Mouse (Mus musculus): Measurements from ENCODE around the gene Ano4. TPM values are rescaled to one million over a fixed set of nuclear protein-coding genes. Genes with fewer than 3 reads are reported as not detected.

The Ano4 gene
- polyA plus RNA-seq (2012; rRNA removed) = 0.20 TPM in 1 of 2 replicates, not detected in the other

GRCm38 (mm10) chr10:89344491-89345195 lies at the start of gene Ano4:
Gene Ano4 (minus strand): TSS chr10:89344762.

Other genes with a start within 250 kb of the Ano4 start
- 0.19 and 0.34 TPM in 2 replicates for gene Gas2l3, start 99.2 kb upstream of the Ano4 start, polyA plus RNA-seq (2012; rRNA removed)
- 1.2 and 1.4 TPM in 2 replicates for gene Nr1h4, start 188.8 kb upstream of the Ano4 start, polyA plus RNA-seq (2012; rRNA removed)

All from stomach, adult 2 months (tissue).